Mouse (Mus musculus) neural tube, embryonic 10.5 days (tissue): ENCODE results near the gene Bad.
"Not testable (repeated sequence)": the region's sequence is repeated elsewhere in the genome, so short reads cannot be mapped to it uniquely, and the experiment has no call there.

ENCODE experiments used
- DNase-seq: peaks from one replicate; pipeline ENCODE4 v3.0.0-alpha.2; 2017; ENCODE audit warnings: low spot score; ENCODE audit errors: extremely low spot score

Gene Bad

GRCm38 (mm10) chr19:6985300-6985699 lies 43.6 kb downstream of the Bad start:
- DNase-seq, result no peak

GRCm38 (mm10) chr19:6985951-6986708 lies 44.5 kb downstream of the Bad start:
- no peak for DNase-seq

DNA sequence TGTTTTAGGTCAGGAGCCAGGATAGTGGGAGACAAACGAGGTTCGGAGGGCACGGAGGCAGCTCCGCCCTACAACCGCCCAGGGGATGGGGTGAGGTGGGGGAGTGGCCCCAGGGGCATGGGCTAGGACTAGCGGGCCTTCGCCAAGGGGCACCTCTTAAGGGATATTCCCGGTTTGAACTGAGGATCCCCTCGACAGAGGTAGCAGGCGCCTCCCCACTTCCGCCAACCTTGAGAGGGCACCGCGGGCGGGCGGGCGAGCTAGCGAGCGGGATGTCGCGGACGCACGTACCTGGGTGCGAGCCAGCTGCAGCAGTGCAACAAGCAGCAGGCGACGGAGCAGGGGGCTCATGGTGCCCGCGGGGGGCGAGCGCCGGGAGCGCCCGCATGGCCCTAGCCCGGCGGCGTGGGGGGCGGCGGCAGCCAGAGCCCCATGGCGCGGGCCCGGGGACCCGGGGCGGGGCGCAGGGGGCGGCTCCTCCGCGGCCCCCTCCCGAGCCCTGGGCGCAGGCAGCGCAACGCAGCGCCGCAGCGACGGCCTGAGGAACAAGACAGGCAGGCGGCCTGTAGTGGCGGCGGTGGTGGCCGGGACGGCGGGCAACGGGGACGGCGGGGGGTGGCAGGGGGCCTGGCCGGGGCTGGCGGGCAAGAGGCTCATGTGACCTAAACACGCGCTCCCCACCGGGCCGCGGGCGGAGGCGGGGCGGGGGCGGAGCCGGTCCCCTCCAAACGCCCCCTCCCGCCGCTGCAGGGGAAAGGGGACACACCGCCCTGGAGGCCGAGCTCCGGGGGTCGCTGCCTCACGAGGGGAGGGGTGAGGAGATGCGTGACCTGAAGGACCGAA lies 45.6 kb downstream of the Bad start, which contains the start of gene Vegfb:
Gene Vegfb, minus strand, starts transcription at position 591 of the 843 bp plus-strand sequence.
- DNase-seq, result peak; percentile 77

GRCm38 (mm10) chr19:6987904-6988285 lies 46.2 kb downstream of the Bad start:
- no peak for DNase-seq

- no peak for DNase-seq
These were observed 47.6 kb downstream of the Bad start for GRCm38 (mm10) chr19:6989251-6989650.

- no peak for DNase-seq
These were observed 49.1 kb downstream of the Bad start for GRCm38 (mm10) chr19:6990712-6991111.

- DNase-seq, result not testable (repeated sequence)
These were observed 49.5 kb downstream of the Bad start for GRCm38 (mm10) chr19:6991166-6991565.

DNA sequence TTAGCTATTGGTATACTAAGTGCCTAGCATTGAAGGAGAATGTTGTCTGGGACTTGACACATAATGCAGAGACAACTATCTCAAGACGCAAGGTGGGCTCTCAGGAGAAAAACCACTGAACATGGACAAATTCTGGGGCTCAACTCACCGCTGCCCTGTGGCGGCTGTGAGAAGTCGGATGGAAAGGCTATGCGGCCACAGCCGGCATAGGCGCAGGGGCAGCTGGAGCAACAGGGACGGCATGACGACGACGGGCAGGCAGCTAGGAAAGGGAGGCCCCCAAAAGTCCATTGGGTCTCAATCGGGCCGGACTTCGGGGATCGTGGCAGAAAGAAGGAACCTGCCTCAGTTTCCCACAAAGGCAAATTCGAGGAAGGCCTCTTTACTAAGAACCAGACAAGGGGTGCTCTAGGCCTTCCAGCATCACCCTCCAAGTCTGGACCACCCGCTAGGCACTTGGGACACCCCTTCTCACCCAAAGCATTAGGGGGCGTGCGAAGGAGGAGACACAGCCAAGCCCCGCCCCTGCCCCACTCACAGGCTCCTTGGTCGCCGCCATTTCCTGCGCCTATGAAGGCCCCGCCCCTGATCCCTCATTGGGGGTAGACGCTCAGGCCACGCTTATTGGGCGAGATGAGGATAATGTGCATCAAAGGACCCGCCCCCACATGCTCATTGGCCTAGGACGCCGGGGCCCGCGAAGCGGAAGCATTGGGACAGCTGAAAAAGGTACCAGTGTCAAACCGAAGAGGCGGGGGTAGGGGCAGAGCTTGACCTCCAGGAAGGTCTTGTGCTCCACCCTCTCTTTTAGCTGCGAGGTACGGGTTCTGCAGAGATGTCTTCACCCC lies 50.6 kb downstream of the Bad start, which contains the start of gene Dnajc4:
Gene Dnajc4, minus strand, starts transcription at position 562 of the 848 bp plus-strand sequence.
- peak; percentile 96 for DNase-seq

GRCm38 (mm10) chr19:6993011-6993770 lies 51.5 kb downstream of the Bad start:
- DNase-seq, result no peak

GRCm38 (mm10) chr19:6994002-6994401 lies 52.3 kb downstream of the Bad start:
- no peak for DNase-seq

DNA sequence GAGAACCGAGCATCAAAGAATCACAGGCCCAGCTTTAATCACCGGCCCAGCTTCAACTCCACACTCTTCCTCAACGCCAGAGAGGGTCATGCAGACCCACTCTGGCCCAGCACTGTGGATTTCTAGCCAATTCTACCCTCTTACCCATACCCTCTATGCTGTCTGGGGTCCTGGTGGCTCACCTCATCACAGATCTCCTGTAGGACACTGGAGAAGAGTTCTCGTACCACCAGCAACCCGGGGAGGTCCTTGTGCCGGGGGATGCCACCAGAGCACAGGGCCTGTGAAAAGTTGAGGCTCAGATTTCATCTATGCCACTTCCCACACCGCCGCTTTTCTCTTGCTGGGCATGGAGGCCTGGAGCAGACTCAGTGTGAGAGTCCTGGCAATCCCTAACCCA lies 52.8 kb downstream of the Bad start:
- DNase-seq, result no peak

- no peak for DNase-seq
These were observed 53.8 kb downstream of the Bad start for GRCm38 (mm10) chr19:6995255-6995991.

- DNase-seq, result peak; percentile 86
These were observed 54.3 kb downstream of the Bad start, which contains the start of the genes Nudt22 and Trpt1 for GRCm38 (mm10) chr19:6996006-6996405. TSS of gene Nudt22 (minus strand) at chr19:6996117. TSS of gene Trpt1 (plus strand) at chr19:6996131.

DNA sequence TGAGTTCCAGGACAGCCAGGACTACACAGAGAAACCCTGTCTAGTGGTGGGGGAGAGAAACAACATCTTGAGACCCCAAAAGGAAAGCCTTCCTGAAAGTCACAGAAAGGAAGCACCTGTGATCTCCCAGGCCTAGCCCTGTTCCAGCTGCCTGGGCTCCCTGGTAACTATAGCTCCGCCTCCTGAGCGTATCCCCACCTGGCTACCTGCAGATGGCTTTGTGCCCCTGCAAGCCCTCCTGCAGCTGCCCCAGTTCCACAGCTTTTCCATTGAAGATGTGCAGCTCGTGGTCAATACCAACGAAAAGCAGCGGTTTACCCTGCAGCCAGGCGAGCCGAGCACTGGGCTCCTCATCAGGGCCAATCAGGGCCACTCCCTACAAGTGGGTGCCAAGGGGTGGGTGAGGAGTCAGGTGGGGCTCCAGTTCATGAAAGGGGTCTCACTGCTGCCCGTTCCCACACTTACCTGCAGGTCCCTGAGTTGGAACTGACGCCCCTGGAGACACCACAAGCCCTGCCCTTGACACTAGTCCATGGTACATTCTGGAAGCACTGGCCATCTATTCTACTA lies 56.1 kb downstream of the Bad start:
- DNase-seq, result no peak

GRCm38 (mm10) chr19:6999360-7000063 lies 57.9 kb downstream of the Bad start:
- no peak for DNase-seq
